Mouse (Mus musculus): ENCODE results near the gene Gemin5. TPM values are rescaled to one million over a fixed set of nuclear protein-coding genes. Genes with fewer than 3 reads are reported as not detected.
"Not testable (repeated sequence)": the region's sequence is repeated elsewhere in the genome, so short reads cannot be mapped to it uniquely, and the experiment has no call there.

Gemin5 gene
- polyA plus RNA-seq, 1 experiment from 2014 or later: 22.5 TPM

GRCm38 (mm10) chr11:58102581-58103343 lies 65.6 kb downstream of the Gemin5 start:
- H3K27ac ChIP-seq: 0 out of 2 replicates have a peak overlapping the region, but pooled peaks have one; percentile 64

GRCm38 (mm10) chr11:58102146-58102545 lies 66.2 kb downstream of the Gemin5 start:
- H3K4me3 ChIP-seq: no peak overlapping the region
- no peaks in the 10 kb centered on the region for H3K36me3 ChIP-seq
- H3K9me3 ChIP-seq (replicated peaks): no peaks in the 10 kb centered on the region
- no peak overlapping the region for H3K4me2 ChIP-seq (replicated peaks)
- whole genome bisulfite sequencing: 92% methylated on average over 3 of the region's 3 CpGs
- no peak overlapping the region for H3K9ac ChIP-seq
- ATAC-seq (ENCODE audit: low FRiP score): no peak
- H3K4me1 ChIP-seq: peaks cover 24% of the 10 kb centered on the region
- no peak overlapping the region for H3K27ac ChIP-seq
- H3K27me3 ChIP-seq: peaks cover 18% of the 10 kb centered on the region

More at GRCm38 (mm10) chr11:58102581-58103343, 65.6 kb downstream of the Gemin5 start:
- peaks cover 12% of the 10 kb centered on the region for H3K27me3 ChIP-seq
- ATAC-seq (ENCODE audit: low FRiP score): no peak
- no peaks in the 10 kb centered on the region for H3K9me3 ChIP-seq (replicated peaks)
- H3K36me3 ChIP-seq: no peaks in the 10 kb centered on the region
- peaks cover 25% of the 10 kb centered on the region for H3K4me1 ChIP-seq
- 0 out of 2 replicates have a peak overlapping the region, but pooled peaks have one; percentile 94 for H3K4me3 ChIP-seq
- peak overlapping the region; percentile 83 for H3K4me2 ChIP-seq (replicated peaks)
- WGBS: 89% methylated on average over 9 of the region's 9 CpGs
- H3K9ac ChIP-seq: peak overlapping the region; percentile 65

GRCm38 (mm10) chr11:58101194-58101720 lies 67.1 kb downstream of the Gemin5 start:
- no peak overlapping the region for H3K27ac ChIP-seq
- H3K36me3 ChIP-seq: no peaks in the 10 kb centered on the region
- H3K4me2 ChIP-seq (replicated peaks): no peak overlapping the region
- H3K4me1 ChIP-seq: peaks cover 24% of the 10 kb centered on the region
- no peak overlapping the region for H3K9ac ChIP-seq
- H3K27me3 ChIP-seq: peaks cover 26% of the 10 kb centered on the region
- H3K9me3 ChIP-seq (replicated peaks): no peaks in the 10 kb centered on the region
- no peak for ATAC-seq (ENCODE audit: low FRiP score)
- H3K4me3 ChIP-seq: no peak overlapping the region
- WGBS: 82% methylated on average over 4 of the region's 4 CpGs

GRCm38 (mm10) chr11:58100006-58100405 lies 68.3 kb downstream of the Gemin5 start:
- Histone ChIP-seq H3K4me2 (replicated peaks) (no peak overlapping the region), H3K27me3 (peaks cover 32% of the 10 kb centered on the region), H3K27ac (no peak overlapping the region), H3K9me3 (replicated peaks) (no peaks in the 10 kb centered on the region), H3K4me3 (no peak overlapping the region), H3K36me3 (no peaks in the 10 kb centered on the region), H3K9ac (no peak overlapping the region), H3K4me1 (peaks cover 19% of the 10 kb centered on the region)
- ATAC-seq (ENCODE audit: low FRiP score): no peak
- WGBS: 86% methylated on average over 2 of the region's 2 CpGs

GRCm38 (mm10) chr11:58098366-58098720 lies 70.0 kb downstream of the Gemin5 start:
- 0 out of 2 replicates have a peak overlapping the region, but pooled peaks have one; percentile 68 for H3K4me2 ChIP-seq (replicated peaks)
- H3K4me3 ChIP-seq: peak overlapping the region; percentile 35; the same call in 1 of the 2 replicates
- 65% methylated on average over 5 of the region's 5 CpGs for WGBS
- ATAC-seq (ENCODE audit: low FRiP score); H3K36me3 ChIP-seq; H3K9ac ChIP-seq; H3K9me3 ChIP-seq (replicated peaks); H3K27ac ChIP-seq: not testable (repeated sequence)
- peaks cover 15% of the 10 kb centered on the region for H3K4me1 ChIP-seq
- H3K27me3 ChIP-seq: peaks cover 32% of the 10 kb centered on the region

- no peak overlapping the region for H3K27ac ChIP-seq
- no peaks in the 10 kb centered on the region for H3K9me3 ChIP-seq (replicated peaks)
- peaks cover 32% of the 10 kb centered on the region for H3K27me3 ChIP-seq
- peak overlapping the region; percentile 68 for H3K4me2 ChIP-seq (replicated peaks)
- ATAC-seq (ENCODE audit: low FRiP score): no peak
- H3K9ac ChIP-seq: peak overlapping the region; percentile 53
- 3% methylated on average over 31 of the region's 38 CpGs for WGBS
- peaks cover 9% of the 10 kb centered on the region for H3K4me1 ChIP-seq
- H3K36me3 ChIP-seq: no peaks in the 10 kb centered on the region
- peak overlapping the region; percentile 35 for H3K4me3 ChIP-seq
Observed at GRCm38 (mm10) chr11:58097621-58098365, 70.5 kb downstream of the Gemin5 start.

- ATAC-seq (ENCODE audit: low FRiP score): no peak
- peaks cover 6% of the 10 kb centered on the region; the same call in 1 of the 2 replicates for H3K4me1 ChIP-seq
- peak overlapping the region; percentile 68 for H3K4me2 ChIP-seq (replicated peaks)
- WGBS: 52% methylated on average over 20 of the region's 20 CpGs
- no peak overlapping the region for H3K4me3 ChIP-seq
- no peak overlapping the region for H3K9ac ChIP-seq
- no peak overlapping the region for H3K27ac ChIP-seq
- no peaks in the 10 kb centered on the region for H3K9me3 ChIP-seq (replicated peaks)
- no peaks in the 10 kb centered on the region for H3K36me3 ChIP-seq
- H3K27me3 ChIP-seq: peaks cover 32% of the 10 kb centered on the region
Observed at GRCm38 (mm10) chr11:58096821-58097620, 71.3 kb downstream of the Gemin5 start.

- Histone ChIP-seq H3K4me1 (peaks cover 6% of the 10 kb centered on the region; the same call in 1 of the 2 replicates), H3K27me3 (peaks cover 32% of the 10 kb centered on the region), H3K36me3 (no peaks in the 10 kb centered on the region), H3K27ac (no peak overlapping the region), H3K4me2 (replicated peaks) (no peak overlapping the region), H3K4me3 (no peak overlapping the region), H3K9ac (no peak overlapping the region), H3K9me3 (replicated peaks) (no peaks in the 10 kb centered on the region)
- WGBS: 91% methylated on average over 5 of the region's 5 CpGs
- no peak for ATAC-seq (ENCODE audit: low FRiP score)
Observed at GRCm38 (mm10) chr11:58096160-58096559, 72.2 kb downstream of the Gemin5 start.

GRCm38 (mm10) chr11:58095561-58095960 lies 72.8 kb downstream of the Gemin5 start:
- Histone ChIP-seq H3K9me3 (replicated peaks) (no peaks in the 10 kb centered on the region), H3K4me2 (replicated peaks) (no peak overlapping the region), H3K4me1 (peaks cover 6% of the 10 kb centered on the region; the same call in 1 of the 2 replicates), H3K36me3 (no peaks in the 10 kb centered on the region), H3K9ac (no peak overlapping the region), H3K4me3 (no peak overlapping the region), H3K27me3 (peaks cover 32% of the 10 kb centered on the region), H3K27ac (no peak overlapping the region)
- 86% methylated on average over 1 of the region's 1 CpGs for WGBS
- ATAC-seq (ENCODE audit: low FRiP score): no peak

GRCm38 (mm10) chr11:58094766-58095165 lies 73.6 kb downstream of the Gemin5 start:
- 69% methylated on average over 4 of the region's 4 CpGs for WGBS
- Histone ChIP-seq H3K4me1 (peaks cover 6% of the 10 kb centered on the region; the same call in 1 of the 2 replicates), H3K27me3 (peaks cover 32% of the 10 kb centered on the region), H3K4me3 (no peak overlapping the region), H3K36me3 (no peaks in the 10 kb centered on the region), H3K9me3 (replicated peaks) (no peaks in the 10 kb centered on the region), H3K4me2 (replicated peaks) (no peak overlapping the region), H3K27ac (no peak overlapping the region), H3K9ac (no peak overlapping the region)
- no peak for ATAC-seq (ENCODE audit: low FRiP score)

- ATAC-seq (ENCODE audit: low FRiP score): no peak
- Histone ChIP-seq H3K4me1 (peaks cover 6% of the 10 kb centered on the region; the same call in 1 of the 2 replicates), H3K36me3 (no peaks in the 10 kb centered on the region), H3K9ac (no peak within 1 kb of the TSS), H3K4me3 (no peak within 1 kb of the TSS), H3K4me2 (replicated peaks) (0 out of 2 replicates have a peak within 1 kb of the TSS, but pooled peaks have one; percentile 14), H3K27ac (no peak within 1 kb of the TSS), H3K27me3 (peaks cover 23% of the 10 kb centered on the region), H3K9me3 (replicated peaks) (no peaks in the 10 kb centered on the region)
- 21% methylated on average over 12 of the region's 12 CpGs for WGBS
Observed at GRCm38 (mm10) chr11:58093021-58093528, 75.3 kb downstream of the Gemin5 start, which contains the start of gene Gm12248. Gene Gm12248 (minus strand): TSS chr11:58093134.
